In genomic region chr13:34673354-34673753, GRCm38 (mm10) we compare ENCODE assay signal across 20 mouse cellular contexts.
"Had no signal": no experiment of that assay in that cellular context is flagged by ENCODE, and none has a peak within 500 bp of the region (broad histone marks: within the 10 kb centered on the region; RNA-seq: fewer than 3 reads in every experiment).

No protein-coding gene starts in this region.

- DNase-seq: kidney, adult 2 months; kidney, postnatal 25 days; left cerebral cortex, postnatal 4 days; liver, postnatal 0 days; right cerebral cortex, adult 18-20 months; right cerebral cortex, postnatal 25 days; spleen, adult 18-20 months; thymus, postnatal 25 days had no signal

- H3K27ac ChIP-seq: kidney, postnatal 0 days; limb, embryonic 12.5 days; limb, embryonic 15.5 days; liver, embryonic 14.5 days; macrophage; midbrain, embryonic 12.5 days; midbrain, embryonic 15.5 days; neural tube, embryonic 12.5 days; neural tube, embryonic 15.5 days; stomach, embryonic 15.5 days had no signal

- H3K4me2 ChIP-seq: limb, embryonic 12.5 days; limb, embryonic 15.5 days; liver, embryonic 11.5 days; midbrain, embryonic 12.5 days; midbrain, embryonic 15.5 days; neural tube, embryonic 12.5 days; neural tube, embryonic 15.5 days; stomach, embryonic 15.5 days had no signal

- H3K9me3 ChIP-seq: limb, embryonic 12.5 days; limb, embryonic 15.5 days; midbrain, embryonic 15.5 days; neural tube, embryonic 12.5 days; neural tube, embryonic 15.5 days; stomach, embryonic 15.5 days had no signal

- H3K36me3 ChIP-seq: limb, embryonic 12.5 days; limb, embryonic 15.5 days; midbrain, embryonic 12.5 days; midbrain, embryonic 15.5 days; neural tube, embryonic 12.5 days; neural tube, embryonic 15.5 days; stomach, embryonic 15.5 days had no signal

- H3K4me1 ChIP-seq: limb, embryonic 12.5 days; stomach, embryonic 15.5 days had no signal

- H3K4me3 ChIP-seq: limb, embryonic 12.5 days; limb, embryonic 15.5 days; midbrain, embryonic 12.5 days; midbrain, embryonic 15.5 days; neural tube, embryonic 12.5 days; neural tube, embryonic 15.5 days; stomach, embryonic 15.5 days had no signal

- ATAC-seq: intestine, postnatal 0 days; liver, postnatal 0 days; midbrain, embryonic 15.5 days had no signal

- H3K27me3 ChIP-seq: limb, embryonic 12.5 days; limb, embryonic 15.5 days; midbrain, embryonic 15.5 days; neural tube, embryonic 12.5 days; neural tube, embryonic 15.5 days; stomach, embryonic 15.5 days had no signal

- H3K9ac ChIP-seq: limb, embryonic 12.5 days; limb, embryonic 15.5 days; liver, embryonic 14.5 days; liver, postnatal 0 days; midbrain, embryonic 12.5 days; midbrain, embryonic 15.5 days; neural tube, embryonic 12.5 days; neural tube, embryonic 15.5 days; stomach, embryonic 15.5 days had no signal
